Mouse (Mus musculus): Measurements from ENCODE around the gene Slc6a9.

- TF ChIP-seq POLR2A (IDR thresholded peaks at IDR 0.05; ENCODE audit: borderline replicate concordance, insufficient read depth, low read length) = no peak
- no peak for TF ChIP-seq CTCF (IDR thresholded peaks at IDR 0.05; ENCODE audit: borderline replicate concordance, insufficient read depth, low read depth, low read length)
These were observed 36.1 kb downstream of the Slc6a9 start for GRCm38 (mm10) chr4:117870437-117870836.
